Mouse (Mus musculus): ENCODE measurements around the gene Crispld2. TPM values are rescaled to one million over a fixed set of nuclear protein-coding genes. Genes with fewer than 3 reads are reported as not detected.

The Crispld2 gene
- polyA plus RNA-seq, 1 experiment: 1.3 TPM

- Histone ChIP-seq H3K9me3 (replicated peaks; ENCODE audit: control insufficient read depth, insufficient read depth, low read length, poor library complexity, severe bottlenecking) (no peaks in the 10 kb centered on the region), H3K9ac (ENCODE audit: low read depth, poor library complexity, severe bottlenecking) (no peak overlapping the region), H3K36me3 (ENCODE audit: control insufficient read depth, insufficient read depth, low read length, poor library complexity, severe bottlenecking) (no peaks in the 10 kb centered on the region), H3K27ac (ENCODE audit: insufficient read depth, low read length) (no peak overlapping the region), H3K27me3 (ENCODE audit: control insufficient read depth, insufficient read depth, low read length, poor library complexity, severe bottlenecking) (no peaks in the 10 kb centered on the region), H3K4me3 (ENCODE audit: low read depth, low read length) (no peak overlapping the region), H3K4me1 (ENCODE audit: control insufficient read depth, insufficient read depth, low read length) (no peaks in the 10 kb centered on the region)
- TF ChIP-seq EP300 (IDR thresholded peaks at IDR 0.05; ENCODE audit: insufficient read depth, low read depth, low read length) (no peak), CTCF (IDR thresholded peaks at IDR 0.05; ENCODE audit: low read depth, low read length) (no peak)
These were observed 9.5 kb downstream of the Crispld2 start for GRCm38 (mm10) chr8:120001712-120002111.

GRCm38 (mm10) chr8:120002348-120002747 is 10.1 kb downstream of the Crispld2 start:
- TF ChIP-seq CTCF (IDR thresholded peaks at IDR 0.05; ENCODE audit: low read depth, low read length) (no peak), POLR2A (IDR thresholded peaks at IDR 0.05; ENCODE audit: insufficient read depth, low read length) (no peak), EP300 (IDR thresholded peaks at IDR 0.05; ENCODE audit: insufficient read depth, low read depth, low read length) (no peak)
- Histone ChIP-seq H3K27me3 (ENCODE audit: control insufficient read depth, insufficient read depth, low read length, poor library complexity, severe bottlenecking) (no peaks in the 10 kb centered on the region), H3K4me1 (ENCODE audit: control insufficient read depth, insufficient read depth, low read length) (no peaks in the 10 kb centered on the region), H3K27ac (ENCODE audit: insufficient read depth, low read length) (no peak overlapping the region), H3K36me3 (ENCODE audit: control insufficient read depth, insufficient read depth, low read length, poor library complexity, severe bottlenecking) (no peaks in the 10 kb centered on the region), H3K9ac (ENCODE audit: low read depth, poor library complexity, severe bottlenecking) (no peak overlapping the region), H3K4me3 (ENCODE audit: low read depth, low read length) (no peak overlapping the region), H3K9me3 (replicated peaks; ENCODE audit: control insufficient read depth, insufficient read depth, low read length, poor library complexity, severe bottlenecking) (no peaks in the 10 kb centered on the region)

- H3K4me3 ChIP-seq (ENCODE audit: low read depth, low read length): no peak overlapping the region
- TF ChIP-seq POLR2A (IDR thresholded peaks at IDR 0.05; ENCODE audit: insufficient read depth, low read length): no peak
- no peak for TF ChIP-seq EP300 (IDR thresholded peaks at IDR 0.05; ENCODE audit: insufficient read depth, low read depth, low read length)
- no peak for TF ChIP-seq CTCF (IDR thresholded peaks at IDR 0.05; ENCODE audit: low read depth, low read length)
- H3K9me3 ChIP-seq (replicated peaks; ENCODE audit: control insufficient read depth, insufficient read depth, low read length, poor library complexity, severe bottlenecking): no peaks in the 10 kb centered on the region
- no peaks in the 10 kb centered on the region for H3K36me3 ChIP-seq (ENCODE audit: control insufficient read depth, insufficient read depth, low read length, poor library complexity, severe bottlenecking)
- no peaks in the 10 kb centered on the region for H3K4me1 ChIP-seq (ENCODE audit: control insufficient read depth, insufficient read depth, low read length)
- no peaks in the 10 kb centered on the region for H3K27me3 ChIP-seq (ENCODE audit: control insufficient read depth, insufficient read depth, low read length, poor library complexity, severe bottlenecking)
- no peak overlapping the region for H3K9ac ChIP-seq (ENCODE audit: low read depth, poor library complexity, severe bottlenecking)
- no peak overlapping the region for H3K27ac ChIP-seq (ENCODE audit: insufficient read depth, low read length)
These were observed 12.0 kb downstream of the Crispld2 start for GRCm38 (mm10) chr8:120004154-120004702.

- H3K9ac ChIP-seq (ENCODE audit: low read depth, poor library complexity, severe bottlenecking): no peak overlapping the region
- H3K27ac ChIP-seq (ENCODE audit: insufficient read depth, low read length): no peak overlapping the region
- TF ChIP-seq POLR2A (IDR thresholded peaks at IDR 0.05; ENCODE audit: insufficient read depth, low read length) (no peak), CTCF (IDR thresholded peaks at IDR 0.05; ENCODE audit: low read depth, low read length) (no peak)
- H3K27me3 ChIP-seq (ENCODE audit: control insufficient read depth, insufficient read depth, low read length, poor library complexity, severe bottlenecking): no peaks in the 10 kb centered on the region
- H3K36me3 ChIP-seq (ENCODE audit: control insufficient read depth, insufficient read depth, low read length, poor library complexity, severe bottlenecking): no peaks in the 10 kb centered on the region
- no peak overlapping the region for H3K4me3 ChIP-seq (ENCODE audit: low read depth, low read length)
- no peaks in the 10 kb centered on the region for H3K4me1 ChIP-seq (ENCODE audit: control insufficient read depth, insufficient read depth, low read length)
- no peaks in the 10 kb centered on the region for H3K9me3 ChIP-seq (replicated peaks; ENCODE audit: control insufficient read depth, insufficient read depth, low read length, poor library complexity, severe bottlenecking)
These were observed 12.6 kb downstream of the Crispld2 start for GRCm38 (mm10) chr8:120004705-120005381.

- Histone ChIP-seq H3K9ac (ENCODE audit: low read depth, poor library complexity, severe bottlenecking) (no peak overlapping the region), H3K4me1 (ENCODE audit: control insufficient read depth, insufficient read depth, low read length) (no peaks in the 10 kb centered on the region), H3K9me3 (replicated peaks; ENCODE audit: control insufficient read depth, insufficient read depth, low read length, poor library complexity, severe bottlenecking) (no peaks in the 10 kb centered on the region), H3K27me3 (ENCODE audit: control insufficient read depth, insufficient read depth, low read length, poor library complexity, severe bottlenecking) (no peaks in the 10 kb centered on the region), H3K27ac (ENCODE audit: insufficient read depth, low read length) (no peak overlapping the region), H3K36me3 (ENCODE audit: control insufficient read depth, insufficient read depth, low read length, poor library complexity, severe bottlenecking) (no peaks in the 10 kb centered on the region), H3K4me3 (ENCODE audit: low read depth, low read length) (no peak overlapping the region)
- TF ChIP-seq EP300 (IDR thresholded peaks at IDR 0.05; ENCODE audit: insufficient read depth, low read depth, low read length) (no peak), POLR2A (IDR thresholded peaks at IDR 0.05; ENCODE audit: insufficient read depth, low read length) (no peak), CTCF (IDR thresholded peaks at IDR 0.05; ENCODE audit: low read depth, low read length) (no peak)
These were observed 14.5 kb downstream of the Crispld2 start for GRCm38 (mm10) chr8:120006645-120007160.

GRCm38 (mm10) chr8:120007178-120007577 is 14.9 kb downstream of the Crispld2 start:
- Histone ChIP-seq H3K4me3 (ENCODE audit: low read depth, low read length) (no peak overlapping the region), H3K36me3 (ENCODE audit: control insufficient read depth, insufficient read depth, low read length, poor library complexity, severe bottlenecking) (no peaks in the 10 kb centered on the region), H3K9ac (ENCODE audit: low read depth, poor library complexity, severe bottlenecking) (no peak overlapping the region), H3K27me3 (ENCODE audit: control insufficient read depth, insufficient read depth, low read length, poor library complexity, severe bottlenecking) (no peaks in the 10 kb centered on the region), H3K27ac (ENCODE audit: insufficient read depth, low read length) (no peak overlapping the region), H3K9me3 (replicated peaks; ENCODE audit: control insufficient read depth, insufficient read depth, low read length, poor library complexity, severe bottlenecking) (no peaks in the 10 kb centered on the region), H3K4me1 (ENCODE audit: control insufficient read depth, insufficient read depth, low read length) (no peaks in the 10 kb centered on the region)
- TF ChIP-seq CTCF (IDR thresholded peaks at IDR 0.05; ENCODE audit: low read depth, low read length): no peak
- no peak for TF ChIP-seq POLR2A (IDR thresholded peaks at IDR 0.05; ENCODE audit: insufficient read depth, low read length)
- no peak for TF ChIP-seq EP300 (IDR thresholded peaks at IDR 0.05; ENCODE audit: insufficient read depth, low read depth, low read length)

Data from ES-Bruce4 (cell line).